Mouse (Mus musculus): ENCODE measurements around the gene Csmd2.

GRCm38 (mm10) chr4:128560327-128560726, 572.7 kb downstream of the Csmd2 start:
- TF ChIP-seq CTCF (IDR thresholded peaks at IDR 0.05; ENCODE audit: low read depth, low read length) (no peak), GATA2 (IDR thresholded peaks at IDR 0.05; ENCODE audit: borderline replicate concordance, low read depth, low read length) (no peak), GATA1 (IDR thresholded peaks at IDR 0.05; ENCODE audit: borderline replicate concordance, low read length) (no peak), TAL1 (conservative IDR thresholded peaks at IDR 0.05; ENCODE audit: low read depth, low read length) (no peak), POLR2AphosphoS5 (IDR thresholded peaks at IDR 0.05; ENCODE audit: insufficient replicate concordance, low read depth, low read length) (no peak)
